8 mouse cellular contexts compared by ENCODE assay signal in the genomic region with DNA sequence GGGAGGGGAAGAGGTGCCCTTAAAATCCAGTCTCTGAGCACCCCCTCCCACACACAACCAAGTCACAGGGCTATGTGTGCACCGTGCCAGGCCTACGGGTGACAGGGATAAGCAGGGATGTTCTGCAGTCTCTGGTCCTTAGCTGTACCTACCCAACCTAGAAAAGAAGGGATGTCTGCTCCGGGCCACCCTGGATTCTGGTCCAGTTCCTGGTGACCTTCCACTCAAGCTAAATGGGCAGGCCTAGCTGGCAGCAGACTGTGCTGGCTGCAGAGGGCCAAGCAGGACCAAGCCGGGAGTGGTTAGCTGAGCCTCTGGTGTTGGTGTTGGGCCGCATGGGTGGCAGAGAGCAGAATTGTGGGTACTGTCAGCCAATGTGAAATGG. TPM values are rescaled to one million over a fixed set of nuclear protein-coding genes. Genes with fewer than 3 reads are reported as not detected.
DNase-seq lines count a peak whose midpoint lies in the region; ATAC-seq and TF ChIP-seq lines count a peak whose summit lies in the region.

No protein-coding gene starts in this region.

- H3K27me3 ChIP-seq in heart, embryonic 15.5 days = peaks cover 73% of the 10 kb centered on the region
- H3K27me3 ChIP-seq in CH12.LX (replicated peaks) = peaks cover 39% of the 10 kb centered on the region
- peaks cover 53% of the 10 kb centered on the region for H3K27me3 ChIP-seq in intestine, postnatal 0 days (replicated peaks; ENCODE audit: control insufficient read depth, insufficient read depth, low read length)
- H3K27me3 ChIP-seq in neural tube, embryonic 11.5 days (ENCODE audit: control insufficient read depth, insufficient read depth, low read length) = peaks cover 19% of the 10 kb centered on the region

- no peak for TF ChIP-seq EP300 in CH12.LX (IDR thresholded peaks at IDR 0.05; ENCODE audit: low read length)

- peak overlapping the region; percentile 98 for H3K4me2 ChIP-seq in heart, embryonic 15.5 days
- peak overlapping the region; percentile 77 for H3K4me2 ChIP-seq in CH12.LX (ENCODE audit: insufficient read depth, low read depth, poor library complexity, severe bottlenecking)
- peak overlapping the region; percentile 86 for H3K4me2 ChIP-seq in intestine, postnatal 0 days (replicated peaks; ENCODE audit: low read depth)
- peak overlapping the region; percentile 88 for H3K4me2 ChIP-seq in neural tube, embryonic 11.5 days (ENCODE audit: low read depth)

- H3K4me1 ChIP-seq in heart, embryonic 15.5 days (replicated peaks) = peaks cover 12% of the 10 kb centered on the region
- peaks cover 13 to 27% of the 10 kb centered on the region in 2 experiments for H3K4me1 ChIP-seq in CH12.LX (ENCODE audit: control insufficient read depth in 1 of 2, insufficient read depth in 2 of 2)
- H3K4me1 ChIP-seq in cortical plate, adult 2 months (ENCODE audit: control insufficient read depth, insufficient read depth, low read length) = peaks cover 5% of the 10 kb centered on the region; the same call in 1 of the 2 replicates
- H3K4me1 ChIP-seq in intestine, postnatal 0 days (replicated peaks; ENCODE audit: control insufficient read depth, insufficient read depth, low read length) = no peaks in the 10 kb centered on the region
- H3K4me1 ChIP-seq in neural tube, embryonic 11.5 days (ENCODE audit: control insufficient read depth, insufficient read depth, low read length) = peaks cover 5% of the 10 kb centered on the region; the same call in 1 of the 2 replicates

- no peak for TF ChIP-seq POLR2A in CH12.LX (IDR thresholded peaks at IDR 0.05; ENCODE audit: low read depth, low read length)
- TF ChIP-seq POLR2A in cortical plate, adult 2 months (IDR thresholded peaks at IDR 0.05; ENCODE audit: extremely low read depth, insufficient read depth, low read length) = 0 out of 2 replicates have a peak, but pooled peaks have one; percentile 31

- peak overlapping the region; percentile 61 for H3K4me3 ChIP-seq in heart, embryonic 15.5 days
- H3K4me3 ChIP-seq in CH12.LX (replicated peaks in 1 of 3; ENCODE audit: low read depth in 2 of 3, low read length in 2 of 3, poor library complexity in 1 of 3) = peak overlapping the region in 2 of 3 experiments; percentile 22 to 59
- peak overlapping the region; percentile 96 for H3K4me3 ChIP-seq in cortical plate, adult 2 months (ENCODE audit: insufficient read depth, low read length)
- H3K4me3 ChIP-seq in intestine, postnatal 0 days (ENCODE audit: low read depth, low read length) = peak overlapping the region; percentile 50
- H3K4me3 ChIP-seq in neural tube, embryonic 11.5 days (ENCODE audit: low read depth, low read length) = peak overlapping the region; percentile 61

- in situ Hi-C loops in CH12.LX (cut with MboI; ENCODE audit: low pct_ligation_motif_present, low pct_unique_long_range_greater_than_20kb, low sequenced_read_pairs) = loop anchor here (5.0 kb wide), 1 partner anchor 331 kb away; no protein-coding TSS in a partner anchor

- H3K27ac ChIP-seq in heart, embryonic 15.5 days = no peak overlapping the region
- H3K27ac ChIP-seq in CH12.LX (ENCODE audit: insufficient read depth, low read depth) = no peak overlapping the region
- peak overlapping the region; percentile 87 for H3K27ac ChIP-seq in cortical plate, adult 2 months (ENCODE audit: insufficient read depth, low read length)
- H3K27ac ChIP-seq in intestine, postnatal 0 days (ENCODE audit: low read depth, low read length) = no peak overlapping the region
- H3K27ac ChIP-seq in neural tube, embryonic 11.5 days (ENCODE audit: low read depth, low read length) = no peak overlapping the region

- 32% methylated on average over 5 of the region's 5 CpGs for WGBS in heart, embryonic 15.5 days
- WGBS in intestine, postnatal 0 days = 42% methylated on average over 5 of the region's 5 CpGs
- 34% methylated on average over 5 of the region's 5 CpGs for WGBS in neural tube, embryonic 11.5 days

- peak overlapping the region; percentile 50; the same call in 1 of the 2 replicates for H3K9ac ChIP-seq in heart, embryonic 15.5 days
- no peak overlapping the region for H3K9ac ChIP-seq in CH12.LX (ENCODE audit: insufficient read depth, low read depth)
- 0 out of 2 replicates have a peak overlapping the region, but pooled peaks have one; percentile 26 for H3K9ac ChIP-seq in intestine, postnatal 0 days (ENCODE audit: low read depth, low read length)
- peak overlapping the region; percentile 85 for H3K9ac ChIP-seq in neural tube, embryonic 11.5 days (ENCODE audit: low read length)

- no peaks in the 10 kb centered on the region for H3K9me3 ChIP-seq in heart, embryonic 15.5 days (replicated peaks)
- H3K9me3 ChIP-seq in CH12.LX (replicated peaks; ENCODE audit: low read length) = no peaks in the 10 kb centered on the region
- H3K9me3 ChIP-seq in intestine, postnatal 0 days (ENCODE audit: control insufficient read depth) = no peaks in the 10 kb centered on the region
- no peaks in the 10 kb centered on the region for H3K9me3 ChIP-seq in neural tube, embryonic 11.5 days (ENCODE audit: control insufficient read depth, low read length)

- no peaks in the 10 kb centered on the region for H3K79me2 ChIP-seq in CH12.LX (replicated peaks; ENCODE audit: control insufficient read depth, extremely low read depth, insufficient read depth, poor library complexity, severe bottlenecking)

- TF ChIP-seq RAD21 in CH12.LX (IDR thresholded peaks at IDR 0.05; ENCODE audit: low read depth, low read length) = no peak

- no peak for TF ChIP-seq CTCF in CH12.LX (conservative IDR thresholded peaks at IDR 0.05 in 1 of 2, IDR thresholded peaks at IDR 0.05 in 1 of 2; ENCODE audit: low read depth in 2 of 2, low read length in 2 of 2)
- no peak for TF ChIP-seq CTCF in cortical plate, adult 2 months (IDR thresholded peaks at IDR 0.05; ENCODE audit: extremely low read depth, insufficient read depth, low read length)
- no peak for TF ChIP-seq CTCF in intestine, postnatal 0 days (IDR thresholded peaks at IDR 0.05; ENCODE audit: low read depth)

- DNase-seq in heart, adult 11 months = no peak
- DNase-seq in CH12.LX (ENCODE audit: extremely low read depth) = no peak
- DNase-seq in neural tube, embryonic 11.5 days (ENCODE audit: low spot score) = no peak
- no peak for DNase-seq in adrenal gland, postnatal 4 days (ENCODE audit: low spot score in 2 of 2)
- DNase-seq in spleen, postnatal 36 days (ENCODE audit: low spot score in 2 of 2) = no peak

- ATAC-seq in heart, embryonic 15.5 days (replicated peaks; ENCODE audit: insufficient number of reproducible peaks, insufficient read depth, low FRiP score, low read depth) = no peak
- ATAC-seq in intestine, postnatal 0 days = no peak
- ATAC-seq in neural tube, embryonic 11.5 days (ENCODE audit: insufficient read depth, low FRiP score, low TSS enrichment) = no peak

- dilution Hi-C loops in CH12.LX (cut with MboI; ENCODE audit: extremely low pct_ligation_motif_present, extremely low pct_unique_long_range_greater_than_20kb, low sequenced_read_pairs) = no loop called here

- H3K36me3 ChIP-seq in heart, embryonic 15.5 days = no peaks in the 10 kb centered on the region
- no peaks in the 10 kb centered on the region for H3K36me3 ChIP-seq in CH12.LX (replicated peaks in 1 of 2; ENCODE audit: control insufficient read depth in 1 of 2, insufficient read depth in 1 of 2, low read length in 1 of 2)
- H3K36me3 ChIP-seq in intestine, postnatal 0 days (ENCODE audit: control insufficient read depth, insufficient read depth) = no peaks in the 10 kb centered on the region
- no peaks in the 10 kb centered on the region for H3K36me3 ChIP-seq in neural tube, embryonic 11.5 days (ENCODE audit: control insufficient read depth, insufficient read depth, low read length)

TF ChIP-seq in CH12.LX, 34 proteins besides CTCF, POLR2A, EP300 and RAD21:
- no peak for TF ChIP-seq TBP (conservative IDR thresholded peaks at IDR 0.05; ENCODE audit: low read depth, low read length)
- TF ChIP-seq MAFK (IDR thresholded peaks at IDR 0.05; ENCODE audit: insufficient replicate concordance, low read length) = no peak
- TF ChIP-seq HCFC1 (IDR thresholded peaks at IDR 0.05; ENCODE audit: low read depth, low read length) = no peak
- no peak for TF ChIP-seq JUND (conservative IDR thresholded peaks at IDR 0.05; ENCODE audit: low read depth, low read length)

RNA-seq across cellular contexts. Expression of a gene that starts 0.6 kb away (rescaled TPM):
- polyA plus RNA-seq in heart, embryonic 15.5 days (2015; fragmentation: Nextera tagmentation; extraction: Ambion mirVana) = 0.26 and 3.1 TPM in 2 replicates
- total RNA-seq in CH12.LX (2012; rRNA removed) (41.6 and 49.7 TPM in 2 replicates), CH12.LX (2014; rRNA removed) (11.3 and 13.2 TPM in 2 replicates)
- polyA plus RNA-seq in CH12.LX (2012; ENCODE audit: insufficient read length, low read depth) = 26.6 and 27.2 TPM in 2 replicates
- polyA plus RNA-seq in cortical plate, adult 2 months (2012; rRNA removed) = 135 and 141 TPM in 2 replicates
- polyA plus RNA-seq in intestine, postnatal 0 days (2015; fragmentation: Nextera tagmentation; extraction: Ambion mirVana) = 1.5 and 1.7 TPM in 2 replicates
- polyA plus RNA-seq in neural tube, embryonic 11.5 days (2014; fragmentation: Nextera tagmentation; extraction: Ambion mirVana) = 13.6 and 15.2 TPM in 2 replicates
- 10 to 100 TPM in 1 of 2 experiments, 1 to 10 TPM in 1; 6.8 to 12.4 TPM for total RNA-seq in adrenal gland, postnatal 4 days (2021)

Comparison
In these comparisons a context has a peak if more than half of its experiments do, and no peak if none do; other contexts are left out.
1. H3K4me3 ChIP-seq: peak in every context shown above with its lines; median percentile 96 in cortical plate, adult 2 months; 61 in heart, embryonic 15.5 days; 61 in neural tube, embryonic 11.5 days; 50 in intestine, postnatal 0 days; 40 in CH12.LX.